Mouse (Mus musculus) liver, adult 2 months (tissue): ENCODE measurements around the gene Brix1.

Experiments
- CTCF ChIP-seq: fragments of 200-500 bp; IDR thresholded peaks from 2 replicates; pipeline ENCODE4 v1.5.1; 2011; ENCODE audit warnings: low read depth, low read length, control low read depth
- POLR2A ChIP-seq: fragments of 200-500 bp; IDR thresholded peaks from 2 replicates; pipeline ENCODE4 v1.6.1; 2011; ENCODE audit warnings: low read length, control low read depth; ENCODE audit not compliant: insufficient read depth; ENCODE audit errors: extremely low read depth

DNA sequence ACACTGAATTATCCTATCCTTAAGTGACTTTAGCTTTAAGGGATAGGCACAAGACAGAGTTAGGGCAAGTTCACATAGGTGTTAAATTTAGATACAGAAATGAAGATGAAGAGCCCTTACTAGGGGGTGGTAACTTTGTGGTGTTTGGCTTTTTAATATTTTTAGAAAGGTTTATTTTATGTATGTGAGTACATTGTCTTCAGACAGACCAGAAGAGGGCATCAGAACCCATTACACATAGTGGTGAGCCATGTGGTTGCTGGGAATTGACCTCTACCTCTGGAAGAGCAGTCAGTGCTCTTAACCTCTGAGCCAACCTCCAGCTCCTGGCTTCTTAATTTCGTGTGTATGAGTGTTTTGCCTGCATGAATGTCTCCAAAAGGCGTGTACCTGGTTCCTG is 1.5 kb upstream of the Brix1 start:
- TF ChIP-seq POLR2A, result no peak
- no peak for TF ChIP-seq CTCF
